Mouse (Mus musculus) megakaryocyte, embryonic 14.5 days (primary cell): ENCODE measurements around the gene Chp1. TPM values are rescaled to one million over a fixed set of nuclear protein-coding genes. Genes with fewer than 3 reads are reported as not detected.
"Not testable (repeated sequence)": the region's sequence is repeated elsewhere in the genome, so short reads cannot be mapped to it uniquely, and the experiment has no call there.

Experiments
- H3K27me3 ChIP-seq: replicated peaks from 2 replicates; pipeline ENCODE3; 2012; ENCODE audit warnings: inconsistent platforms
- H3K36me3 ChIP-seq: replicated peaks from 2 replicates; pipeline ENCODE3; 2012; ENCODE audit warnings: low read length, inconsistent platforms, mixed read lengths
- H3K4me1 ChIP-seq: 2 replicates; pipeline ENCODE4 v1.6.1; 2012; ENCODE audit warnings: inconsistent platforms
- H3K4me3 ChIP-seq: replicated peaks from 2 replicates; pipeline ENCODE3; 2012; ENCODE audit warnings: moderate library complexity, mild to moderate bottlenecking, inconsistent platforms
- H3K9me3 ChIP-seq: 2 replicates; pipeline ENCODE4 v1.6.1; 2012; ENCODE audit warnings: inconsistent platforms
- FLI1 ChIP-seq: IDR thresholded peaks from 2 replicates; pipeline ENCODE4 v1.6.1; 2012; ENCODE audit warnings: low read length, inconsistent platforms, mixed read lengths
- GATA1 ChIP-seq: IDR thresholded peaks from 3 replicates; pipeline ENCODE4 v1.6.1; 2012; ENCODE audit warnings: mixed read lengths, low read length, inconsistent platforms, borderline replicate concordance
- polyA plus RNA-seq: library from polyadenylated mRNA; stranded (reverse); fragments of >175 nt; gene quantifications from 2 replicates; pipeline ENCODE4 v1.2.3, GENCODE M21; 2012; ENCODE audit warnings: low replicate concordance; ENCODE audit not compliant: insufficient read depth

The Chp1 gene
- polyA plus RNA-seq, 1 experiment: 9.7 TPM

DNA sequence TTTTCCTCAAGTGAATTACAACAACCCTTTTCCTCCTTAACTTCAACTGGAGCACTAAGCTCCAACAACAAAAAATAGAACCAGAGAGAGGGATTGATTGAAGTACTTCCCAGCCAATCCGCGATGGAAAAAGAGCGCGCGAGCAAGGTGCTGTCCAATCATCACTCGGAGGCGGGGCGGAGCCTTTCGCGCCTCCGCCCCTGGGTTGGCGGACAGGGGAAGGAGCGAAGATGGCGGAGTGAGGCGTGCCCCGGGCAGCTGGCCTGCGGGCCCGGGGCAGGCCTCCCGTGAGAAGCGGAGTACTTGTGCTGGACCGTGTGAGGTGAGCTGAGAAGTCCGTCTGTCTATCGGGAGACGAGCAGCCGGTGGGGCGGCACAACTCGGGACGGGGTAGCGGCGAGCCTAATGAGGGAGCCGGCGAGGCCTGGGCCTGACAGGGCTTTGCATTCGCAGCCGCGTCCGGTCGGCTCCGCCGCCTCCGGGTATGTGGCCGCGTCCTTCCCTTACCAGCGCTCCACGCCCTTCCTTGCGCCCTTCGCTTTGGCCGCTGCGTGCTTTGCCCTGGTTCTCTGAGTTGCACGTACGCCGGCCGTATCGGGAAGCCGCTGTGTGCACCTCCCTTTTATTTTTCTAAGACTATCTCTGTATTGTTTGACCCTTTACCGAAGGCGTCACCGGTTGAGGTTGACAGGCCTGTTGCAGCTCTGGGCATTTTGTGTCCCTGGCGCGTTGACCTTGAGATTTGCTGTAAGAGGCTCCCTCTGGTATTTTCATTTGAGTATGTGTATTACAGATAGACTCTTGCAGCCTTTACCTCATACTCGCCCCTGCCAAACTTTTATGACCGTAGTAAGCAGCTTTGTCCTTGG lies 46.9 kb downstream of the Chp1 start:
- H3K4me1 ChIP-seq: peaks cover 44% of the 10 kb centered on the region
- peak overlapping the region; percentile 99 for H3K4me3 ChIP-seq
- no peaks in the 10 kb centered on the region for H3K9me3 ChIP-seq
- no peaks in the 10 kb centered on the region for H3K27me3 ChIP-seq
- no peak for TF ChIP-seq GATA1
- no peak for TF ChIP-seq FLI1
- peaks cover 41% of the 10 kb centered on the region for H3K36me3 ChIP-seq

- TF ChIP-seq GATA1 (no peak), FLI1 (no peak)
- H3K9me3 ChIP-seq: no peaks in the 10 kb centered on the region
- peaks cover 50% of the 10 kb centered on the region for H3K4me1 ChIP-seq
- peaks cover 49% of the 10 kb centered on the region for H3K36me3 ChIP-seq
- H3K27me3 ChIP-seq: no peaks in the 10 kb centered on the region
- H3K4me3 ChIP-seq: peak overlapping the region; percentile 99
Measured at GRCm38 (mm10) chr2:119595308-119595707, 47.8 kb downstream of the Chp1 start.

DNA sequence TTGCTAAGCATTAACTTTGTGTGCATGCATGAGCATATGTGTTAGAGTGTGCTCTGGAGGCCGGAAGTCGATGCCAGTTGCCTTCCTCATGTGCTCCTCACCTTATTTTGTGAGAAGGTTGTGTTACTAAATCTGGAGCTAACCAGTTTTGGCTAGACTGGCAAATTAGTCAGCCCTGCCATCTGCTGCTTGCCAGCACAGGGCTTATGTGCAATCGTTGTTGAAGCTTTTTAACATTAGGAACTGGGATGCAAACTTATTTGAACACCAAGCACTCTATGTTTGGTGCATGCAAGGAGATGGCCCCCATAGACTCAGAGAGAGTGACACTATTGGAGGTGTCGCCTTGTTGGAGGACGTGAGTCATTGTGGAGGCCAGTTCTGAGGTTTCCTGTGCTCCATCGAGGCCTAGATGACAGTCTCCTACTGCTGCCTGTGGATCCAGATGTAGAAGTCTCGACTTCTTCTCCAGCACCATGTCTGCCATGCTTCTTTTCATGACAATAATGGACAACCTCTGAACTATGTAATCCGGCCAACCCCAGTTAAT lies 49.4 kb downstream of the Chp1 start:
- no peaks in the 10 kb centered on the region for H3K27me3 ChIP-seq
- peaks cover 56% of the 10 kb centered on the region for H3K36me3 ChIP-seq
- no peaks in the 10 kb centered on the region for H3K9me3 ChIP-seq
- TF ChIP-seq FLI1 (no peak), GATA1 (no peak)
- peaks cover 65% of the 10 kb centered on the region for H3K4me1 ChIP-seq
- H3K4me3 ChIP-seq: peak overlapping the region; percentile 78

DNA sequence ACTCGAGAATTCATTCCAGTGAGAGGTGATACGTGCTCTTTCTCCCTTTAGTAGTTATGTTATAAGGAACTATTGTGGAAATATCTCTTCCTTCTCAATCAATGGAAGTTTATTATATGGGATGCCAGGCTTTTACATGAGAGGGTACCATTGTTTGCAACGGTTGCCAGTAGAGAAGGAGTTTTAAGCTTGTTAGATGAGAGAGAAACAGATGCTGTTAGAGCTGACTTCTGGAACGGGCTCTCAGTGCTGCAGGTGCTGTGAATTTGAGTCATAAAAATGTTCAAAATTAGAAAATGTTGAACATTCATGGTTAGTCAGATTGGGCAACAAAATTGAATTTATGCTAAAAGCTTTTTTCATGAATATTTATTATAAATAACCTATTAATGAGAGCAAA lies 53.5 kb downstream of the Chp1 start:
- H3K4me3 ChIP-seq: no peak overlapping the region
- H3K36me3 ChIP-seq: peaks cover 90% of the 10 kb centered on the region
- H3K9me3 ChIP-seq: no peaks in the 10 kb centered on the region
- peaks cover 88% of the 10 kb centered on the region for H3K4me1 ChIP-seq
- TF ChIP-seq GATA1: no peak
- no peak for TF ChIP-seq FLI1
- H3K27me3 ChIP-seq: no peaks in the 10 kb centered on the region

DNA sequence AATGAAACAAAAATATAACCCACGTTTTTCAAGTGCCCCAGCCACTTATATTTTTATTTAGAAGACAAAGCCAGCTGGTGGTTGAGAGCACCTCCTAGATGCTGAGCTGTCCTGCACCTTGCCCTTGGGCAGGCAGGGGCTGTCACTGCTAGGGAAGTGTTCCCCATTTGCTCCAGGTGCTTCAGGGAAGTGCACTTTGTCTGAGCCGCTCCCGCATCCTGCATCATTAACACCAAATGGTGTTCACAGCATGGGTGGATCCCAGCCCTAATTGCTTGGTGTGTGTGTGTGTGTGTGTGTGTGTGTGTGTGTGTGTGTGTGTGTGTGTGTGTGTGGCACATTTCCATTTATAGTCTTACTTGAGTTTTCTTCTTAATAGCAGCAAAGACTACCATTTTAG lies 54.1 kb downstream of the Chp1 start:
- H3K36me3 ChIP-seq: peaks cover 89% of the 10 kb centered on the region
- peaks cover 87% of the 10 kb centered on the region for H3K4me1 ChIP-seq
- H3K9me3 ChIP-seq, H3K27me3 ChIP-seq: not testable (repeated sequence)
- peak overlapping the region; percentile 75 for H3K4me3 ChIP-seq

DNA sequence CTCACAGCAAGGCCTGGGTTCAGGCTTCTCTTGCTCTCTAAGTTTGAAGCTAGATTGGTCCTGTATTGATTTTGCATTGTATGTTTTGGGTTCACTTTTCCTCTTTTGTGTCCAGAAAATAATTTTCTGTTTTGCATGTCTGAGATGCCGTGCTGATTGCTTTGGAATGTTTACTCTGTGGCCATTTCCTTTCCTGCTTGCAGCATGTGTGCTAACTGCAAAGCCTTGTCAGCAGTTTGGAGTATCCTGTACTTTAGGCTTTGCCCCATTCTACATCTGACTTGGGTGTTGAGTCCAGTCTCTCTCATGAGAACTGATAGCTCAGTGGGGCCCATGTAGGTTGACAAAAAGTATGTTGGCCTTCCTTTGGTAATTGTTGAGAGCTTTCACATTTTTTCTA lies 55.0 kb downstream of the Chp1 start:
- Histone ChIP-seq H3K4me1 (peaks cover 86% of the 10 kb centered on the region), H3K4me3 (no peak overlapping the region), H3K36me3 (peaks cover 89% of the 10 kb centered on the region), H3K27me3 (no peaks in the 10 kb centered on the region), H3K9me3 (no peaks in the 10 kb centered on the region)
- TF ChIP-seq GATA1 (no peak), FLI1 (no peak)

DNA sequence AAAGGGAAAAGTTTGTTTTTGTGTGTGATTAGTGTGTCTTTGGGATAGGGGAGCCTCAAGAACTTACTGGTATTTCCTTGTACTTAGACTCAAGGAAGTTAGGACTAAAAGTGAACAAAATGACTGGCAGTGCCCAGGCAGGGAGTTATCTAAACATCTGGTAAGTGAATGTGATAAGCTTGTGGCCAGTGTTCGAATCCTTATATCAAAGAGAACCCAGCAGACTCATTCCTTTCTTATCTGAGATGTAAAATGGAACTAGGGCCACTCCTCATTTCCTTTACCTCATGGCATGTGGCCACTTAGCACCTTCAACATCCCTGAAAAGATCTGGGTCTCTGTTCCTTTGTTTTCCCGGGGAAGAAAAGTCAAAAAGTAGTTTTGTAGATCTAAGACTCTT lies 56.4 kb downstream of the Chp1 start:
- peaks cover 76% of the 10 kb centered on the region for H3K4me1 ChIP-seq
- no peak overlapping the region for H3K4me3 ChIP-seq
- H3K36me3 ChIP-seq: peaks cover 89% of the 10 kb centered on the region
- TF ChIP-seq GATA1 (no peak), FLI1 (no peak)
- H3K9me3 ChIP-seq: no peaks in the 10 kb centered on the region
- no peaks in the 10 kb centered on the region for H3K27me3 ChIP-seq

GRCm38 (mm10) chr2:119605361-119605973 lies 58.0 kb downstream of the Chp1 start:
- TF ChIP-seq GATA1 (no peak), FLI1 (no peak)
- Histone ChIP-seq H3K4me3 (peak overlapping the region; percentile 71), H3K9me3 (no peaks in the 10 kb centered on the region), H3K4me1 (peaks cover 64% of the 10 kb centered on the region), H3K27me3 (no peaks in the 10 kb centered on the region), H3K36me3 (peaks cover 88% of the 10 kb centered on the region)

- Histone ChIP-seq H3K36me3 (peaks cover 87% of the 10 kb centered on the region), H3K9me3 (no peaks in the 10 kb centered on the region), H3K27me3 (no peaks in the 10 kb centered on the region), H3K4me1 (peaks cover 51% of the 10 kb centered on the region), H3K4me3 (no peak overlapping the region)
- TF ChIP-seq GATA1 (no peak), FLI1 (no peak)
Measured at GRCm38 (mm10) chr2:119607023-119607422, 59.5 kb downstream of the Chp1 start.

DNA sequence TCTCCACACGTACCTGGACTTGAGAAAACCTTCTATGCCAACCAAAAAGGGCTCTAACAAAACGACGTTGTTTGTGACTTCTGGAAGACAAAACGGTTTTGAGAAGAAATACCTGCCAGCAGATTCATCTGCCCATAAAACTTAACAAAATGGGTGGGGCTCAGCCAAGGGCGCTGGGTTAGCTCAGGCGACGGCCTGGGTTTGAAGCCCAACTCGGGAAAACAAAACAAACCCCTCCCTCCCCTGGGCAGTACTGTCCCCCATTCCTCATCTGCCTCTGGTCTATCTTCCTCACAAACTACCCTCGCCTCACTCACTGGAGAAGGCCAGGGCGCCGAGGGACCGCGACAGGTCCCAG lies 70.3 kb downstream of the Chp1 start:
- peaks cover 7% of the 10 kb centered on the region for H3K36me3 ChIP-seq
- no peaks in the 10 kb centered on the region for H3K9me3 ChIP-seq
- H3K4me3 ChIP-seq: peak overlapping the region; percentile 97
- H3K4me1 ChIP-seq: peaks cover 37% of the 10 kb centered on the region
- TF ChIP-seq FLI1 (no peak), GATA1 (no peak)
- no peaks in the 10 kb centered on the region for H3K27me3 ChIP-seq
